Mouse (Mus musculus) myocyte (in vitro differentiated cells): ENCODE results near the gene Stxbp1.

Experiments
- MYOD1 ChIP-seq, 3 experiments: IDR thresholded peaks; one replicate each; pipeline ENCODE4 v1.6.1; 2011; ENCODE audit warnings: control low read depth in 2 of 3, low read depth in 2 of 3, mild to moderate bottlenecking in 2 of 3, moderate library complexity in 1 of 3; ENCODE audit not compliant: insufficient read length in 2 of 3, control insufficient read depth in 1 of 3
- POLR2A ChIP-seq: IDR thresholded peaks from one replicate; pipeline ENCODE4 v1.6.1; 2011; ENCODE audit warnings: low read depth, mild to moderate bottlenecking, control low read depth, moderate library complexity; ENCODE audit not compliant: insufficient read length
- USF1 ChIP-seq: IDR thresholded peaks from one replicate; pipeline ENCODE4 v1.6.1; 2011; ENCODE audit warnings: low read depth, mild to moderate bottlenecking, control low read depth, moderate library complexity

DNA sequence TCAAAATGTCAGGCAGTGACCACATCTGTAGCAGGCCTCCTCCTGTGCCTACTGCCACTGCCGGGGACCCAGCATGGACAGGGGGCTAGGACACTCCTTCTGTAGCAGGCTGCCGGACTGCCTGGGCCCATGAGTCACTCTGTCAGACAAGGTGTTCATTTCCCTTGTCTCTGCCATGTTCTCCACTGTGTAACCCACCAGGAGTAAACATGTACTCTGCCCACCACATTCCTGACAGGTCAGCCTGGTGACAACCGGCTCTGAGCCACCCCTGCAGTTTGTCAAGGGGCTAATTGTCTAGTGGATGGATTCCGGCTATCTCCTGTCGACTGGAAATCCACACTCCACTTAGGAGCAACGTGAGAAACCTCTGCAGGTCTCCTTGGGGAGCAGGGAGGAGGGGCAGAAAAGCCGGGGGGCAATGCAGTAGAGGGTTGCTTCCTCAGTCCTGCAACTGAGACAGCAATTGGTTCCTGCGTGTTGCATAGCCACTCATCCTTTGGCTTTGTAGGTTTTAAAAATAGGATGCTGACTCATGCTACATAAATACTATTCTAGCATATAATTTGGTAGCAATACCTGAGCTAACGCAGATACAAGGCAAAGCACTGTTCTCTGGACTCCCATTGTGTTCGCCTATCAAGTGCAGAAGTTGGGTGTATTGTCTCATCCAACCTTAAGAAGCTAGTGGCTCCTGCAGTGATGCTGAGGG lies 48.6 kb downstream of the Stxbp1 start:
- TF ChIP-seq POLR2A: no peak
- no peak for TF ChIP-seq USF1
- TF ChIP-seq MYOD1 (IDR thresholded peaks at IDR 0.05; ENCODE audit: control insufficient read depth in 1 of 3, insufficient read length in 2 of 3, low read depth in 2 of 3): no peak
